Mouse (Mus musculus) hindbrain, embryonic 10.5 days (tissue): Measurements from ENCODE around the gene Sdc4. TPM values are rescaled to one million over a fixed set of nuclear protein-coding genes. Genes with fewer than 3 reads are reported as not detected.

Experiments
- DNase-seq: peaks from one replicate; pipeline ENCODE4 v3.0.0-alpha.2; 2017; ENCODE audit warnings: low spot score
- H3K27ac ChIP-seq: fragments of 300-500 bp; sonication (generic); 2 replicates; pipeline ENCODE4 v1.5.1; 2016; ENCODE audit warnings: mild to moderate bottlenecking, moderate library complexity
- H3K27me3 ChIP-seq: fragments of 300-500 bp; sonication (generic); 2 replicates; pipeline ENCODE4 v1.6.1; 2016; ENCODE audit warnings: mild to moderate bottlenecking; ENCODE audit not compliant: poor library complexity, insufficient read depth, severe bottlenecking
- H3K36me3 ChIP-seq: fragments of 300-500 bp; sonication (generic); 2 replicates; pipeline ENCODE4 v1.6.1; 2016; ENCODE audit warnings: mild to moderate bottlenecking, moderate library complexity
- H3K4me1 ChIP-seq: fragments of 300-500 bp; sonication (generic); replicated peaks from 2 replicates; pipeline ENCODE4 v1.6.1; 2016; ENCODE audit warnings: mild to moderate bottlenecking
- H3K4me3 ChIP-seq: fragments of 300-500 bp; sonication (generic); 2 replicates; pipeline ENCODE4 v1.5.1; 2016; ENCODE audit warnings: mild to moderate bottlenecking, moderate library complexity
- H3K9me3 ChIP-seq: fragments of 300-500 bp; sonication (generic); 2 replicates; pipeline ENCODE4 v1.6.1; 2016; ENCODE audit warnings: mild to moderate bottlenecking, moderate library complexity
- WGBS: fragments of 180-500 bp; shearing (Covaris S2); methylation state at CpG from one replicate; pipeline ENCODE4 v1.1.7; 2016; 5-methylcytosine and 5-hydroxymethylcytosine counted together
- polyA plus RNA-seq: library from polyadenylated mRNA; unstranded; fragments of >200 nt; fragmentation: Nextera tagmentation; extraction: Ambion mirVana; gene quantifications from 2 replicates; pipeline ENCODE4 v1.2.1, GENCODE M21; 2016

The Sdc4 gene
- polyA plus RNA-seq, 1 experiment from 2014 or later = 14.8 TPM

- H3K27ac ChIP-seq = no peak overlapping the region
Measured at GRCm38 (mm10) chr2:164381726-164382125, 62.0 kb downstream of the Sdc4 start.

GRCm38 (mm10) chr2:164377478-164378426, 65.9 kb downstream of the Sdc4 start:
- no peak overlapping the region for H3K27ac ChIP-seq
- DNase-seq = no peak
- H3K36me3 ChIP-seq = no peaks in the 10 kb centered on the region
- H3K9me3 ChIP-seq = no peaks in the 10 kb centered on the region
- H3K4me1 ChIP-seq = no peaks in the 10 kb centered on the region
- 91% methylated on average over 15 of the region's 15 CpGs for WGBS
- no peaks in the 10 kb centered on the region for H3K27me3 ChIP-seq
- H3K4me3 ChIP-seq = no peak overlapping the region

More at GRCm38 (mm10) chr2:164381726-164382125, 62.0 kb downstream of the Sdc4 start:
- no peaks in the 10 kb centered on the region for H3K9me3 ChIP-seq
- H3K27me3 ChIP-seq = peaks cover 10% of the 10 kb centered on the region
- peaks cover 12% of the 10 kb centered on the region for H3K4me1 ChIP-seq
- no peak for DNase-seq
- 73% methylated on average over 8 of the region's 8 CpGs for WGBS
- no peaks in the 10 kb centered on the region for H3K36me3 ChIP-seq
- H3K4me3 ChIP-seq = no peak overlapping the region

Other genes starting within 250 kb of the Sdc4 start
- gene Wfdc15a, start 243.8 kb downstream of the Sdc4 start, polyA plus RNA-seq = not detected in 2 replicates
- gene Wfdc15b, start 222.2 kb downstream of the Sdc4 start, polyA plus RNA-seq = not detected in 2 replicates
- gene Svs2, start 205.4 kb downstream of the Sdc4 start, polyA plus RNA-seq = not detected in 2 replicates
- gene Svs3b, start 187.2 kb downstream of the Sdc4 start, polyA plus RNA-seq = not detected in 2 replicates
- not detected in 2 replicates for gene Svs4, start 165.4 kb downstream of the Sdc4 start, polyA plus RNA-seq
- not detected in 2 replicates for gene Svs3a, start 154.6 kb downstream of the Sdc4 start, polyA plus RNA-seq
- not detected in 2 replicates for gene Svs6, start 127.1 kb downstream of the Sdc4 start, polyA plus RNA-seq
- not detected in 2 replicates for gene Svs5, start 111.1 kb downstream of the Sdc4 start, polyA plus RNA-seq
- 0.31 TPM in 1 of 2 replicates, not detected in the other for gene Slpi, start 54.8 kb downstream of the Sdc4 start, polyA plus RNA-seq
- 0.02 TPM in 1 of 2 replicates, not detected in the other for gene Rbpjl, start 40.7 kb downstream of the Sdc4 start, polyA plus RNA-seq
- 0.35 and 0.72 TPM in 2 replicates for gene Matn4, start 38.7 kb downstream of the Sdc4 start, polyA plus RNA-seq
- gene Sys1, start 13.1 kb upstream of the Sdc4 start, polyA plus RNA-seq = 61.5 and 76.4 TPM in 2 replicates
- gene Gm20458, start 17.1 kb upstream of the Sdc4 start, polyA plus RNA-seq = 4.4 and 4.5 TPM in 2 replicates
- not detected in 2 replicates for gene Trp53tg5, start 29.8 kb upstream of the Sdc4 start, polyA plus RNA-seq
- gene Dbndd2, start 42.2 kb upstream of the Sdc4 start, polyA plus RNA-seq = 1.9 and 3.3 TPM in 2 replicates
- gene Pigt, start 53.6 kb upstream of the Sdc4 start, polyA plus RNA-seq = 39.7 and 48.8 TPM in 2 replicates
- 27.6 and 64.4 TPM in 2 replicates for gene Wfdc2, start 118.5 kb upstream of the Sdc4 start, polyA plus RNA-seq
- gene Spint3, start 129.6 kb upstream of the Sdc4 start, polyA plus RNA-seq = not detected in 2 replicates
- not detected in 2 replicates for gene Wfdc6a, start 141.6 kb upstream of the Sdc4 start, polyA plus RNA-seq
- gene Eppin, start 149.7 kb upstream of the Sdc4 start, polyA plus RNA-seq = not detected in 2 replicates
- not detected in 2 replicates for gene Wfdc6b, start 169.6 kb upstream of the Sdc4 start, polyA plus RNA-seq
- gene Wfdc8, start 169.7 kb upstream of the Sdc4 start, polyA plus RNA-seq = not detected in 2 replicates
- not detected in 2 replicates for gene Wfdc16, start 194.9 kb upstream of the Sdc4 start, polyA plus RNA-seq
- 0.51 TPM in 1 of 2 replicates, not detected in the other for gene Wfdc10, start 212.2 kb upstream of the Sdc4 start, polyA plus RNA-seq
- not detected in 2 replicates for gene Wfdc9, start 212.7 kb upstream of the Sdc4 start, polyA plus RNA-seq
- not detected in 2 replicates for gene Wfdc11, start 230.2 kb upstream of the Sdc4 start, polyA plus RNA-seq
- 0.15 TPM in 1 of 2 replicates, not detected in the other for gene Wfdc13, start 241.2 kb upstream of the Sdc4 start, polyA plus RNA-seq